Mouse (Mus musculus) cerebellum, adult 2 months (tissue): Measurements from ENCODE around the gene Lgals3bp. TPM values are rescaled to one million over a fixed set of nuclear protein-coding genes. Genes with fewer than 3 reads are reported as not detected.

Source experiments
- DNase-seq, 2 experiments: peaks; one replicate each; pipeline ENCODE4 v3.0.0; 2021
- H3K27ac ChIP-seq: fragments of 200-500 bp; 2 replicates; pipeline ENCODE4 v1.5.1; 2012; ENCODE audit warnings: low read length, control low read depth, inconsistent platforms; ENCODE audit not compliant: insufficient read depth
- H3K27me3 ChIP-seq: fragments of 200-500 bp; 2 replicates; pipeline ENCODE4 v1.6.1; 2012; ENCODE audit warnings: inconsistent platforms, mild to moderate bottlenecking, low read length, moderate library complexity; ENCODE audit not compliant: control insufficient read depth, insufficient read depth
- H3K4me1 ChIP-seq: fragments of 200-500 bp; 2 replicates; pipeline ENCODE4 v1.6.1; 2011; ENCODE audit warnings: low read length; ENCODE audit not compliant: control insufficient read depth, insufficient read depth
- H3K4me3 ChIP-seq: fragments of 200-500 bp; replicated peaks from 2 replicates; pipeline ENCODE3; 2011; ENCODE audit warnings: mild to moderate bottlenecking, low read depth, low read length, control low read depth; ENCODE audit not compliant: insufficient read depth
- CTCF ChIP-seq: fragments of 200-500 bp; IDR thresholded peaks from 2 replicates; pipeline ENCODE4 v1.5.1; 2011; ENCODE audit warnings: low read depth, mild to moderate bottlenecking, control low read depth, low read length, moderate library complexity, borderline replicate concordance; ENCODE audit not compliant: insufficient read depth
- POLR2A ChIP-seq: fragments of 200-500 bp; IDR thresholded peaks from 2 replicates; pipeline ENCODE4 v1.6.1; 2011; ENCODE audit warnings: low read length, control low read depth, borderline replicate concordance; ENCODE audit not compliant: insufficient read depth
- WGBS: fragments of 180-500 bp; shearing (Covaris S2); methylation state at CpG from one replicate; pipeline ENCODE4 v1.1.7; 2018; 5-methylcytosine and 5-hydroxymethylcytosine counted together
- polyA plus RNA-seq: library from polyadenylated mRNA; depleted of rRNA; stranded (reverse); fragments of >200 nt; gene quantifications from 2 replicates; pipeline ENCODE4 v1.2.3, GENCODE M21; 2012; rRNA removed

The Lgals3bp gene
- polyA plus RNA-seq, 1 experiment, result 24.9 TPM

DNA sequence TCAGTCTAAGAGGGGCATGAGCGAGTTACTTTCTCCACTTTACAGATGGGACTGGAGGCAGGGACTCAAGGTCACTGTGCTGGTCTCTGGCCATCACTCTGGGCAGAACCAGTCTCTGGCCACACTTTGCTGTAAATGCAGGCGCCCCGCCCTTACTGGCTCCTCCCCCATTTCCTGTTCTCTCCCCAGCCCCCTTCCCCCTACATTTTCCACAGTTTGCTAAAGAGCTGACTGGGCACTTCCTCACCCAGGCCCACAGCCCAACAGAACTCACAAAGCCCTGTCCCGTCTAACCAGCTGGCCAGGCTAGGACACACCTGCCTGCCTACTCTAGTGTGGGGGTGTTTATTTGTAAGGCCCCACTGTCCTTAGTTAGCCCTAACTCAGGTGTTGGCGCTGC lies 53.0 kb downstream of the Lgals3bp start:
- DNase-seq, result no peak
- H3K27ac ChIP-seq, result no peak overlapping the region
- H3K4me3 ChIP-seq, result no peak overlapping the region
- no peaks in the 10 kb centered on the region for H3K27me3 ChIP-seq
- TF ChIP-seq POLR2A (no peak), CTCF (no peak)
- 92% methylated on average over 5 of the region's 5 CpGs for WGBS
- H3K4me1 ChIP-seq, result no peaks in the 10 kb centered on the region; the same call in 1 of the 2 replicates

DNA sequence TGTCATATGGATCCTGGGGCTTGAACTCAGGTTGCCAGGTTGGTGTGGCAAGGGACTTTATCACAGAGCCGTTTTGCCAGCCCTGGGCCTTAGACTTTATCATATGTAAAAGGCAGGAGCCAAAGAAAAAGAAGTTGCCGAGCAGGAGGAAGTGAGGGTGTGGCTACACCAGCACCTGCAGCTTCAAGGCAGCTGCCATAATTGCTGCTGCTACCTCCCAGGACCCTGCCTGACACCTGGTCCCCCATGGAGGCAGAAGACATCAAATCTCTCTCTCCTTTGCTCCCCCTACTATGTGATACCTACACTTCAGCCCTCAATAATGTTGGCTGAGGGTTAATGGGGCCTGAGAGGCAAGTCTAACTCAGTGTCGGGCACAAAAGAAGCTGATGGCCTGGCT lies 53.5 kb downstream of the Lgals3bp start:
- 89% methylated on average over 3 of the region's 3 CpGs for WGBS
- Histone ChIP-seq H3K4me3 (no peak overlapping the region), H3K27ac (no peak overlapping the region), H3K4me1 (no peaks in the 10 kb centered on the region; the same call in 1 of the 2 replicates), H3K27me3 (no peaks in the 10 kb centered on the region)
- TF ChIP-seq CTCF, result no peak
- no peak for TF ChIP-seq POLR2A
- no peak for DNase-seq

DNA sequence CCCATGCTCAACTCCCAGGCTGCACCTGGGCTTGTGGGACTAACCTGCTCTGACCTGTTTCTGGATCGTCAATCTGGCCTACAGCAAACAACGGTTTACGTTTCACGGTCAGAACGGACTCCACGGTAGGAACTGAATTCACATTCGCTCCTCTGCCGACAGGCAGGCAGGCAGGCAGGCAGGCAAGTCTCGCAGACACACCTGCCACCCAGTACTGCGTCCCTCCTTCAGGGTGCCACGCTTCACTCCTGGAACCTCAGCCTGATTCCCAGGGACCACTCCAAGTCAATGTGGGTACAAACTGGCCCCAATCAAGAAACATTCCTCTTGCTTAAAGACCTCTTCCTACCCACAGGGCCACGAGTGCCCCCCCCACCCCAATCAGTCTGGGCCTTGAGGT lies 54.0 kb downstream of the Lgals3bp start:
- H3K27me3 ChIP-seq, result no peaks in the 10 kb centered on the region
- H3K4me3 ChIP-seq, result no peak overlapping the region
- no peaks in the 10 kb centered on the region; the same call in 1 of the 2 replicates for H3K4me1 ChIP-seq
- H3K27ac ChIP-seq, result no peak overlapping the region
- no peak for TF ChIP-seq CTCF
- TF ChIP-seq POLR2A, result no peak
- WGBS, result 94% methylated on average over 12 of the region's 12 CpGs
- no peak for DNase-seq

DNA sequence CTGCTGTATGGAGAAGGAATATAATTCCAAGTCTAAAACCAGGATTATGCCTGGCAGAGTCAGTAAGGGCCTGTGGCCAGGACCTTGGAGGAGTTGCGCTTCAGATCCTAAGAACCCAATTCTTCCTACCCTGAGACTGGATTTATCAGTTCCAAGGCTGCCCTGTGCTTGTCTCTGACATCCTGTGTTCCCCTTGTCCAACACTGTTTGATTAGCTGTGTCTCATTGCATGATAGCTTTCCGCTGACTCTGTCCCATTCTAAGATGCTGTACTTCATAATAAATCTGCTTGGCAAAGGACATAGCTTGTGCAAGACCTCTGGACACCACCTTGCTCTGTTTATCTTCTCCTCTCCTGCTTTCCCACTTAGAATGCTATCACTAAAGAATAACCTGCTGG lies 54.5 kb downstream of the Lgals3bp start:
- no peaks in the 10 kb centered on the region for H3K27me3 ChIP-seq
- WGBS, result 89% methylated on average over 2 of the region's 2 CpGs
- H3K27ac ChIP-seq, result no peak overlapping the region
- TF ChIP-seq CTCF, result no peak
- TF ChIP-seq POLR2A, result no peak
- no peak overlapping the region for H3K4me3 ChIP-seq
- no peak for DNase-seq
- H3K4me1 ChIP-seq, result no peaks in the 10 kb centered on the region; the same call in 1 of the 2 replicates

DNA sequence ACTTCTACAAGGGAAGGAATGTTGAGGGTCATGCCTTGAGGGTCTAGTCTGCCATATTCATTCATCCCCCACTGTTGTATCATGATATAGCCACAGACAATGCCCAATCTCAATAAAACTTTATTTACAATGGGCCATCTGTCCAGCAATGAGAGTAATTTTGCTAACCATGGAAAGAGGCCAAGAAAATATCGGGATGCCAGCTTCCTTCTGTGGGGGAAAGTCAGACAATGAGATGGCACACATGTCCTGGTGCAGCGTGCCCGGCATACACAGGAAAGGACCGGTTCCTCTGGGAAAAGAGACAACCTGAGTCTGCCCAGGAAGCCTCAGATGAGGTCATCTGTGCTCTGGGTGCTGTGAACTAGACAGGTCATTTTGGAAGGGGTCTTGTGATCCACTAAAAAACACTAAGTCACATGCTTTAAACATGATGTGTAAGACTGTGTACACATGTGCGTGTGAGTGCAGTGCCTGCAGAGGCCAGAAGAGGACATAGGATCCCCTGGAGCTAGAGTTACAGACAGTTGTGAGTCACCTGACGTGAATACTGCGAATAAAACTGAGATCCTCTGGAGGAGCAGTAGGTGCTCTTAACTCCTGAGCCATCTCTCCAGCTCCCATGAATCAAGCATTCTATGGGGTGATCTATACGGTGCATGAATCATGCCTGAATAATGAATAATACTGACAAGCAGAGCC lies 55.3 kb downstream of the Lgals3bp start:
- no peaks in the 10 kb centered on the region; the same call in 1 of the 2 replicates for H3K4me1 ChIP-seq
- WGBS, result 48% methylated on average over 8 of the region's 8 CpGs

DNA sequence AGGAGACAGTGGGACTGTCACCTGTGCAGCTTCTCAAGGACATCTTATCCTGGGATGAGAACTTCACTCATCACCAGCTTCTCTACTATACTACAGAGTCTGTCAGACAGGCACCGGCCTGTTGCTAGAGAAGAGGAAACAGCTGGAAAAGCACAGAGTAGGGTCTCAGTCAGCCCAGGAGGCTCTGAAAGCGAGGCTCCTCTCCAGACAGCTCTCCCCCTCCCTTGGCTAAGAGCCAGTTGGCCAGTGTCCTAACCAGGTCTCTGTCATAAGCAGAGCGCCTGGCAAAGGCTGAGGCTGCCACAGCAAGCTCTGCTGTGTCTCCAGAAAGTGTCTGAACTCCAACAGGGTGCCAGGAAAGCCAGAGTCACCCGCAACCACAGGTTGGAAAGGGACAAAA lies 56.2 kb downstream of the Lgals3bp start:
- 48% methylated on average over 4 of the region's 4 CpGs for WGBS
- Histone ChIP-seq H3K27ac (no peak overlapping the region), H3K4me1 (no peaks in the 10 kb centered on the region; the same call in 1 of the 2 replicates), H3K4me3 (no peak overlapping the region), H3K27me3 (no peaks in the 10 kb centered on the region)
- DNase-seq, result no peak
- TF ChIP-seq POLR2A, result no peak
- TF ChIP-seq CTCF, result no peak

More for the DNA sequence above, 55.3 kb downstream of the Lgals3bp start:
- Histone ChIP-seq H3K4me3 (no peak overlapping the region), H3K27me3 (no peaks in the 10 kb centered on the region), H3K27ac (no peak overlapping the region)
- TF ChIP-seq POLR2A (no peak), CTCF (no peak)
- DNase-seq, result no peak

DNA sequence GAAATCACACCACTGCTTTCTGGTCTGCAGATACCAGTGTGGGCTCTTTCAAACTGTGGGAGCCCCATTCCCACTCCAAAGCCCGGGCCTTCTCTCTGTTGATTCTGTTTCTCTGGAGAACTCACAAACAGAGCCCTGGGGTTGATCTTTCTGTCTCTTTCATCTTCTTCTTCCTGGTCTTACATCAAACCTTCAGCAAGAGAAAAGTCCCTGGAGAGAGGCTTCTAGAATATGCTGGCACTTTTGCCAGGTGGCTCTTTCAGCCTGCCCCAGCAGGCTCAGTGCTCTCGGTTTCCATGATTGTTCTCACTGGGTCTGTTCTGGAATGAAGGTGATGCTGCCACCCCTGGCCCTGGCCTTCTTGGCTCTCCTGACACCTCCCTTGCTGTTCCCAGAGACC lies 58.3 kb downstream of the Lgals3bp start:
- Histone ChIP-seq H3K27ac (no peak overlapping the region), H3K4me1 (no peaks in the 10 kb centered on the region; the same call in 1 of the 2 replicates), H3K27me3 (no peaks in the 10 kb centered on the region), H3K4me3 (no peak overlapping the region)
- TF ChIP-seq CTCF, result no peak
- TF ChIP-seq POLR2A, result no peak
- no peak for DNase-seq
- 72% methylated on average over 2 of the region's 2 CpGs for WGBS

Other genes with a start within 250 kb of the Lgals3bp start
- gene Cyth1, start 153.5 kb downstream of the Lgals3bp start, polyA plus RNA-seq, result 89.8 and 93.9 TPM in 2 replicates
- 33.6 and 33.8 TPM in 2 replicates for gene Usp36, start 111.8 kb downstream of the Lgals3bp start, polyA plus RNA-seq
- gene Cep295nl, start 59.6 kb downstream of the Lgals3bp start, polyA plus RNA-seq, result 0.21 and 0.49 TPM in 2 replicates
- 119 and 137 TPM in 2 replicates for gene Timp2, start 46.4 kb downstream of the Lgals3bp start, polyA plus RNA-seq
- 41.8 and 42.6 TPM in 2 replicates for gene Cant1, start 17.0 kb upstream of the Lgals3bp start, polyA plus RNA-seq
- 1.5 and 1.7 TPM in 2 replicates for gene C1qtnf1, start 26.1 kb upstream of the Lgals3bp start, polyA plus RNA-seq
- gene Engase, start 74.7 kb upstream of the Lgals3bp start, polyA plus RNA-seq, result 8.3 and 9.3 TPM in 2 replicates